33 mouse cellular contexts compared by ENCODE assay signal in the genomic region with DNA sequence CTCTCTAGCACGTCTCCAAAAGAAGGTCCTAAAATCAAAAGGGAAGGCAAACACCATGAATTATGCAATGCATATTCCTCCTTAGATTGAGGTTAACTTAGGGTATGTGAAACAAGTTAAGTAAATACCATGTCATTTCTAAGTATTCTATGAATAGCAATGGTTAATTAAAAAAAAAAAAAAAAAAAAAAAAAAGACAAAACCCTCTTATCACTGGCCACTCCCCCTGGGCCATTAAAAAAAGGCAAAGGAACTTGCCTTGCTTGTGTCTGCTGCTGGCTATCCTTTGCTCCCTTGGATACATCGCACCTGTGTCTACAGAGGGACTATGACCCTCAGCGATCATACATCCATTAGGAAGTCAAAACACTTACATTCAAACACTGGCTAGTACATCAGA. TPM values are rescaled to one million over a fixed set of nuclear protein-coding genes. Genes with fewer than 3 reads are reported as not detected.
A peak's percentile ranks its signal among the peaks of the same experiment; 100 is the strongest.
DNase-seq lines count a peak whose midpoint lies in the region; ATAC-seq and TF ChIP-seq lines count a peak whose summit lies in the region.
"Had no signal": no experiment of that assay in that cellular context is flagged by ENCODE, and none has a peak within 500 bp of the region (broad histone marks: within the 10 kb centered on the region; RNA-seq: fewer than 3 reads in every experiment).

No protein-coding gene starts in this region.

- H3K27me3 ChIP-seq in liver, postnatal 0 days (ENCODE audit: insufficient read depth, low read length), result no peaks in the 10 kb centered on the region
- no peaks in the 10 kb centered on the region for H3K27me3 ChIP-seq in hindbrain, postnatal 0 days (ENCODE audit: insufficient read depth, low read length)
- H3K27me3 ChIP-seq: embryonic facial prominence, embryonic 13.5 days; heart, embryonic 15.5 days; hindbrain, embryonic 12.5 days; kidney, embryonic 15.5 days had no signal

- TF ChIP-seq EP300 in liver, postnatal 0 days (IDR thresholded peaks at IDR 0.05; ENCODE audit: low read depth), result no peak

- intact Hi-C loops in gastrocnemius, adult 2 months (cut with DNase I), result no loop called here
- intact Hi-C loops in left cerebral cortex, postnatal 36 days (cut with DNase I), result no loop called here

- H3K9ac ChIP-seq in liver, postnatal 0 days (replicated peaks), result no peak overlapping the region
- no peak overlapping the region for H3K9ac ChIP-seq in hindbrain, postnatal 0 days (replicated peaks; ENCODE audit: low read length)
- H3K9ac ChIP-seq: embryonic facial prominence, embryonic 13.5 days; heart, embryonic 15.5 days; hindbrain, embryonic 12.5 days; kidney, embryonic 15.5 days had no signal

- H3K27ac ChIP-seq in gastrocnemius, adult 2 months, result peak overlapping the region; percentile 53; the same call in 1 of the 2 replicates
- peak overlapping the region; percentile 89 for H3K27ac ChIP-seq in liver, postnatal 0 days (ENCODE audit: low read depth)
- no peak overlapping the region for H3K27ac ChIP-seq in hindbrain, postnatal 0 days
- H3K27ac ChIP-seq: embryonic facial prominence, embryonic 13.5 days; heart, embryonic 10.5 days; heart, embryonic 15.5 days; hindbrain, embryonic 12.5 days; kidney, embryonic 15.5 days; left cerebral cortex, adult 2 months; macrophage; stomach, postnatal 0 days had no signal

- peaks cover 46% of the 10 kb centered on the region for H3K4me1 ChIP-seq in liver, postnatal 0 days (ENCODE audit: insufficient read depth)
- H3K4me1 ChIP-seq in hindbrain, postnatal 0 days (ENCODE audit: insufficient read depth, low read length), result no peaks in the 10 kb centered on the region

- 52% methylated on average over 3 of the region's 3 CpGs for WGBS in liver, postnatal 0 days (ENCODE audit: insufficient replicate concordance)
- WGBS in hindbrain, postnatal 0 days, result 85% methylated on average over 3 of the region's 3 CpGs

- H3K4me3 ChIP-seq in gastrocnemius, adult 2 months, result no peak overlapping the region
- H3K4me3 ChIP-seq in liver, postnatal 0 days (ENCODE audit: low read depth, low read length), result peak overlapping the region; percentile 9; the same call in 1 of the 2 replicates
- H3K4me3 ChIP-seq in hindbrain, postnatal 0 days (ENCODE audit: low read length), result no peak overlapping the region
- H3K4me3 ChIP-seq: embryonic facial prominence, embryonic 13.5 days; heart, embryonic 10.5 days; heart, embryonic 15.5 days; hindbrain, embryonic 12.5 days; kidney, embryonic 15.5 days; left cerebral cortex, adult 2 months had no signal

- H3K9me3 ChIP-seq in liver, postnatal 0 days (ENCODE audit: low read length), result no peaks in the 10 kb centered on the region
- no peaks in the 10 kb centered on the region for H3K9me3 ChIP-seq in hindbrain, postnatal 0 days (ENCODE audit: low read length)
- H3K9me3 ChIP-seq: embryonic facial prominence, embryonic 13.5 days; heart, embryonic 10.5 days; heart, embryonic 15.5 days; hindbrain, embryonic 12.5 days; kidney, embryonic 15.5 days had no signal

- peaks cover 5% of the 10 kb centered on the region; the same call in 1 of the 2 replicates for H3K36me3 ChIP-seq in liver, postnatal 0 days (replicated peaks; ENCODE audit: insufficient read depth, low read length)
- H3K36me3 ChIP-seq in hindbrain, postnatal 0 days (ENCODE audit: insufficient read depth, low read length), result no peaks in the 10 kb centered on the region
- H3K36me3 ChIP-seq: heart, embryonic 15.5 days had no signal

- TF ChIP-seq CTCF in gastrocnemius, adult 2 months (IDR thresholded peaks at IDR 0.05), result no peak
- TF ChIP-seq CTCF in liver, postnatal 0 days (IDR thresholded peaks at IDR 0.05; ENCODE audit: low read depth), result no peak
- TF ChIP-seq CTCF in hindbrain, postnatal 0 days (IDR thresholded peaks at IDR 0.05; ENCODE audit: low read depth), result no peak

- H3K4me2 ChIP-seq in liver, postnatal 0 days (ENCODE audit: low read depth, low read length), result peak overlapping the region; percentile 29
- H3K4me2 ChIP-seq in hindbrain, postnatal 0 days (ENCODE audit: low read depth, low read length), result no peak overlapping the region
- H3K4me2 ChIP-seq: embryonic facial prominence, embryonic 13.5 days; heart, embryonic 15.5 days; hindbrain, embryonic 12.5 days; kidney, embryonic 15.5 days had no signal

- peak; percentile 10 for ATAC-seq in CD4-positive, CD25-positive, alpha-beta regulatory T cell, adult 4 months
- ATAC-seq in common myeloid progenitor, adult 5-6 weeks (replicated peaks; ENCODE audit: low read depth, poor library complexity, severe bottlenecking), result 0 out of 2 replicates have a peak, but pooled peaks have one; percentile 19
- peak; percentile 53 for ATAC-seq in liver, postnatal 0 days
- no peak for ATAC-seq in hindbrain, postnatal 0 days
- ATAC-seq: forebrain, embryonic 16.5 days had no signal

- DNase-seq in gastrocnemius, adult 2 months, result no peak
- DNase-seq in gastrocnemius, postnatal 4 days (ENCODE audit: low spot score in 2 of 2), result no peak
- no peak for DNase-seq in liver, postnatal 0 days
- no peak for DNase-seq in hindbrain, postnatal 0 days (ENCODE audit: low spot score)
- DNase-seq in left cerebral cortex, postnatal 36 days (ENCODE audit: low spot score in 2 of 2), result no peak
- DNase-seq: adrenal gland, adult 2 months; adrenal gland, postnatal 36 days; cerebellum, adult 18-20 months; cerebellum, postnatal 14 days; heart, postnatal 36 days; kidney, adult 18-20 months; kidney, postnatal 25 days; left cerebral cortex, postnatal 4 days; lung, adult 2 months; lung, postnatal 10 days; midbrain, embryonic 14.5 days; retina, postnatal 1 day; right cerebral cortex, postnatal 14 days; spleen, adult 18-20 months; thymus, adult 18-20 months; thymus, postnatal 36 days had no signal

RNA-seq across cellular contexts. Expression of gene Fam3c, which starts 12.8 kb away (rescaled TPM):
- total RNA-seq in gastrocnemius, adult 2 months (2021), result 10 to 100 TPM; 16.3 to 24.0 TPM
- 10 to 100 TPM; 51.1 to 51.3 TPM for total RNA-seq in gastrocnemius, postnatal 4 days (2021)
- polyA plus RNA-seq in CD4-positive, CD25-positive, alpha-beta regulatory T cell, adult 4 months (2017; shearing (Covaris generic)), result 100 to 1,000 TPM in 1 of 2 experiments, 10 to 100 TPM in 1; 99.1 to 129 TPM
- total RNA-seq in common myeloid progenitor, adult 5-6 weeks (2017), result 56.1 and 60.3 TPM in 2 replicates
- polyA plus RNA-seq in liver, postnatal 0 days (2015; fragmentation: Nextera tagmentation; extraction: Ambion mirVana), result 32.6 and 38.2 TPM in 2 replicates
- 34.8 and 55.1 TPM in 2 replicates for total RNA-seq in hindbrain, postnatal 0 days (2014; rRNA removed)
- 116 and 122 TPM in 2 replicates for polyA plus RNA-seq in hindbrain, postnatal 0 days (2015; fragmentation: Nextera tagmentation; extraction: Ambion mirVana)
- 10 to 100 TPM; 86.8 to 88.0 TPM for total RNA-seq in left cerebral cortex, postnatal 36 days (2021)

RNA-seq across cellular contexts. Expression of gene Wnt16, which starts 55.3 kb away (rescaled TPM):
- total RNA-seq in gastrocnemius, adult 2 months (2021), result 1 to 10 TPM; 1.4 to 7.8 TPM
- 1 to 10 TPM; 3.9 to 5.3 TPM for total RNA-seq in gastrocnemius, postnatal 4 days (2021)
- under 1 TPM; 0.12 to 0.66 TPM for polyA plus RNA-seq in CD4-positive, CD25-positive, alpha-beta regulatory T cell, adult 4 months (2017; shearing (Covaris generic))
- not detected in 2 replicates for total RNA-seq in common myeloid progenitor, adult 5-6 weeks (2017)
- not detected in 2 replicates for polyA plus RNA-seq in liver, postnatal 0 days (2015; fragmentation: Nextera tagmentation; extraction: Ambion mirVana)
- total RNA-seq in hindbrain, postnatal 0 days (2014; rRNA removed), result 0.61 and 1.3 TPM in 2 replicates
- 0.90 and 1.2 TPM in 2 replicates for polyA plus RNA-seq in hindbrain, postnatal 0 days (2015; fragmentation: Nextera tagmentation; extraction: Ambion mirVana)
- total RNA-seq in left cerebral cortex, postnatal 36 days (2021), result 1 to 10 TPM in 1 of 2 experiments, under 1 TPM in 1; 0.69 to 1.2 TPM
- total RNA-seq: adrenal gland, adult 2 months; monocyte, adult 5-6 weeks had no signal
- polyA plus RNA-seq: macrophage had no signal
